In the genomic region with DNA sequence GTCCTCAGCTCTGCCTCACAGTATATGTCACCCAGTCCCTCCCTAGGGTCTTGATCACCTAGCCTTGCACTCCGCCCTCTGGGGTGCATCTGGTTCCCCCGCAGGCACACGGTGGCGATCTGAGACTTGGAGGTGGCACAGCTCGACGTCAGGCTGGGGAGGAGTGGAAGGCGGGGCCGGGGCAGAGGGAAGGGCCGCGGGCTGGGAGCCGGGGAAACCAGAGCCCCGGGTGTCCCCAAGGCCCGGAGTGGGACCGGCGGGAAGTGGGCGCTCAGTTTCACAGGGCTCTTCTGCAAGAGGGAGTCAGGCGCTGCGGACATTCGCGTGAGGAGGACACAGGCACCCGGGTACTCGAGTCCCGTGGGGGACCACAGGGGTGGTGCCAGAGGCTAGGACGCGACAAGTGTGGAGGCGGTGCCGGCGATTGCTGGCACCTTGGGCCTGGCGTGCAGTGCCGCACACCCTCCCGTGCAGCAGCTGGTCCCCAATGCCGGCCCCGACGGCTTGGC, we compare ENCODE assay signal across 9 mouse cellular contexts. TPM values are rescaled to one million over a fixed set of nuclear protein-coding genes. Genes with fewer than 3 reads are reported as not detected.
DNase-seq lines count a peak whose midpoint lies in the region; ATAC-seq lines count a peak whose summit lies in the region.
"Had no signal": no experiment of that assay in that cellular context is flagged by ENCODE, and none has a peak within 500 bp of the region (broad histone marks: within the 10 kb centered on the region; RNA-seq: fewer than 3 reads in every experiment).

No protein-coding gene starts in this region.

- peak overlapping the region; percentile 34 for H3K4me3 ChIP-seq in embryonic facial prominence, embryonic 14.5 days (ENCODE audit: low read depth, low read length)
- H3K4me3 ChIP-seq in heart, embryonic 13.5 days: peak overlapping the region; percentile 52
- peak overlapping the region; percentile 39 for H3K4me3 ChIP-seq in kidney, embryonic 14.5 days (ENCODE audit: low read length)

- no peak overlapping the region for H3K27ac ChIP-seq in embryonic facial prominence, embryonic 14.5 days (replicated peaks; ENCODE audit: low read depth, low read length)
- peak overlapping the region; percentile 43 for H3K27ac ChIP-seq in heart, embryonic 13.5 days (replicated peaks)
- H3K27ac ChIP-seq in kidney, embryonic 14.5 days (ENCODE audit: low read depth, low read length): no peak overlapping the region

- H3K4me1 ChIP-seq in embryonic facial prominence, embryonic 14.5 days (ENCODE audit: control insufficient read depth, insufficient read depth, low read length): peaks cover 12% of the 10 kb centered on the region
- H3K4me1 ChIP-seq in heart, embryonic 13.5 days: peaks cover 53% of the 10 kb centered on the region
- 0 out of 2 replicates have a peak, but pooled peaks cover 19% of the 10 kb centered on the region for H3K4me1 ChIP-seq in kidney, embryonic 14.5 days (ENCODE audit: control insufficient read depth, insufficient read depth, low read length)

- DNase-seq in layer of hippocampus, adult 11-12 months (ENCODE audit: low spot score): peak; percentile 39
- no peak for DNase-seq in layer of hippocampus, postnatal 14 days (ENCODE audit: low spot score in 2 of 2)
- DNase-seq in embryonic facial prominence, embryonic 14.5 days (ENCODE audit: low spot score): peak; percentile 35
- DNase-seq in lung, postnatal 10 days: peak; percentile 81
- DNase-seq in spleen, adult 12 weeks (ENCODE audit: low spot score): peak; percentile 55
- DNase-seq in MN1 (ENCODE audit: low spot score): no peak

- H3K36me3 ChIP-seq in embryonic facial prominence, embryonic 14.5 days (ENCODE audit: control insufficient read depth, insufficient read depth, low read length): no peaks in the 10 kb centered on the region
- H3K36me3 ChIP-seq in heart, embryonic 13.5 days: no peaks in the 10 kb centered on the region
- H3K36me3 ChIP-seq in kidney, embryonic 14.5 days (ENCODE audit: control insufficient read depth, insufficient read depth, low read length): no peaks in the 10 kb centered on the region

- 5% methylated on average over 18 of the region's 34 CpGs for WGBS in embryonic facial prominence, embryonic 14.5 days
- WGBS in heart, embryonic 13.5 days: 5% methylated on average over 34 of the region's 34 CpGs
- 6% methylated on average over 34 of the region's 34 CpGs for WGBS in kidney, embryonic 14.5 days

- peak; percentile 51; the same call in 1 of the 2 replicates for ATAC-seq in embryonic facial prominence, embryonic 14.5 days (ENCODE audit: low read depth)
- ATAC-seq in heart, embryonic 13.5 days (ENCODE audit: extremely low read depth, insufficient number of reproducible peaks, low FRiP score, low TSS enrichment): peak; percentile 18
- ATAC-seq in kidney, embryonic 14.5 days (ENCODE audit: low FRiP score, low TSS enrichment): peak; percentile 51
- ATAC-seq: Patski had no signal

- H3K4me2 ChIP-seq in embryonic facial prominence, embryonic 14.5 days (ENCODE audit: low read depth, low read length): peak overlapping the region; percentile 56
- peak overlapping the region; percentile 71 for H3K4me2 ChIP-seq in heart, embryonic 13.5 days
- peak overlapping the region; percentile 51 for H3K4me2 ChIP-seq in kidney, embryonic 14.5 days (replicated peaks; ENCODE audit: low read depth, low read length)

- peak overlapping the region; percentile 46 for H3K9ac ChIP-seq in embryonic facial prominence, embryonic 14.5 days (ENCODE audit: low read depth, low read length)
- H3K9ac ChIP-seq in heart, embryonic 13.5 days: peak overlapping the region; percentile 78
- H3K9ac ChIP-seq in kidney, embryonic 14.5 days (ENCODE audit: low read depth, low read length): peak overlapping the region; percentile 42

- peaks cover 6% of the 10 kb centered on the region; the same call in 1 of the 2 replicates for H3K27me3 ChIP-seq in embryonic facial prominence, embryonic 14.5 days (replicated peaks; ENCODE audit: control insufficient read depth, insufficient read depth, low read length)
- H3K27me3 ChIP-seq in heart, embryonic 13.5 days (replicated peaks): no peaks in the 10 kb centered on the region
- peaks cover 4% of the 10 kb centered on the region; the same call in 1 of the 2 replicates for H3K27me3 ChIP-seq in kidney, embryonic 14.5 days (ENCODE audit: control insufficient read depth, insufficient read depth, low read length)
- H3K27me3 ChIP-seq: Patski had no signal

- no peaks in the 10 kb centered on the region for H3K9me3 ChIP-seq in embryonic facial prominence, embryonic 14.5 days (ENCODE audit: control insufficient read depth, low read length)
- no peaks in the 10 kb centered on the region for H3K9me3 ChIP-seq in heart, embryonic 13.5 days
- no peaks in the 10 kb centered on the region for H3K9me3 ChIP-seq in kidney, embryonic 14.5 days (ENCODE audit: control insufficient read depth, low read length)

RNA-seq across cellular contexts. Expression of a gene that starts 18.4 kb away (rescaled TPM):
- 10 to 100 TPM; 63.8 to 69.9 TPM for total RNA-seq in layer of hippocampus, postnatal 14 days (2021)
- polyA plus RNA-seq in embryonic facial prominence, embryonic 14.5 days (2014; fragmentation: Nextera tagmentation; extraction: Ambion mirVana): 6.2 and 6.9 TPM in 2 replicates
- polyA plus RNA-seq in heart, embryonic 13.5 days (2015; fragmentation: Nextera tagmentation; extraction: Ambion mirVana): 9.5 and 11.3 TPM in 2 replicates
- polyA plus RNA-seq in kidney, embryonic 14.5 days (2014; fragmentation: Nextera tagmentation; extraction: Ambion mirVana): 13.7 and 14.0 TPM in 2 replicates

RNA-seq across cellular contexts. Expression of a gene that starts 34.2 kb away (rescaled TPM):
- 100 to 1,000 TPM; 129 to 136 TPM for total RNA-seq in layer of hippocampus, postnatal 14 days (2021)
- polyA plus RNA-seq in embryonic facial prominence, embryonic 14.5 days (2014; fragmentation: Nextera tagmentation; extraction: Ambion mirVana): 259 and 298 TPM in 2 replicates
- polyA plus RNA-seq in heart, embryonic 13.5 days (2015; fragmentation: Nextera tagmentation; extraction: Ambion mirVana): 222 and 230 TPM in 2 replicates
- 366 and 377 TPM in 2 replicates for polyA plus RNA-seq in kidney, embryonic 14.5 days (2014; fragmentation: Nextera tagmentation; extraction: Ambion mirVana)

RNA-seq across cellular contexts. Expression of a gene that starts 52.9 kb away (rescaled TPM):
- 10 to 100 TPM; 14.2 to 14.3 TPM for total RNA-seq in layer of hippocampus, postnatal 14 days (2021)
- polyA plus RNA-seq in embryonic facial prominence, embryonic 14.5 days (2014; fragmentation: Nextera tagmentation; extraction: Ambion mirVana): 9.8 and 11.6 TPM in 2 replicates
- 13.7 and 14.0 TPM in 2 replicates for polyA plus RNA-seq in heart, embryonic 13.5 days (2015; fragmentation: Nextera tagmentation; extraction: Ambion mirVana)
- 5.6 and 8.7 TPM in 2 replicates for polyA plus RNA-seq in kidney, embryonic 14.5 days (2014; fragmentation: Nextera tagmentation; extraction: Ambion mirVana)

RNA-seq across cellular contexts. Expression of a gene that starts 55.2 kb away (rescaled TPM):
- total RNA-seq in layer of hippocampus, postnatal 14 days (2021): 10 to 100 TPM; 52.5 to 55.7 TPM
- polyA plus RNA-seq in embryonic facial prominence, embryonic 14.5 days (2014; fragmentation: Nextera tagmentation; extraction: Ambion mirVana): 43.0 and 49.6 TPM in 2 replicates
- polyA plus RNA-seq in heart, embryonic 13.5 days (2015; fragmentation: Nextera tagmentation; extraction: Ambion mirVana): 51.1 and 52.7 TPM in 2 replicates
- 26.8 and 34.2 TPM in 2 replicates for polyA plus RNA-seq in kidney, embryonic 14.5 days (2014; fragmentation: Nextera tagmentation; extraction: Ambion mirVana)

Comparison
In these comparisons a context has a peak if more than half of its experiments do, and no peak if none do; other contexts are left out.
1. DNase-seq: peak in layer of hippocampus, adult 11-12 months (single experiment), embryonic facial prominence, embryonic 14.5 days (single experiment), lung, postnatal 10 days (single experiment) and spleen, adult 12 weeks (single experiment); none in layer of hippocampus, postnatal 14 days (0 of 2) and MN1 (single experiment).
2. Peak in every context shown above with its lines, with median percentiles within 50 percentile points of each other: ATAC-seq, H3K4me2 ChIP-seq, H3K4me3 ChIP-seq and H3K9ac ChIP-seq.